Mouse (Mus musculus) right cerebral cortex, postnatal 36 days (tissue): ENCODE measurements around the gene 5330417C22Rik.
"Not testable (repeated sequence)": the region's sequence is repeated elsewhere in the genome, so short reads cannot be mapped to it uniquely, and the experiment has no call there.

Source experiments
- DNase-seq, 2 experiments: peaks; one replicate each; pipeline ENCODE4 v3.0.0; 2022; ENCODE audit warnings: low spot score in 2 of 2, mixed read lengths in 1 of 2

Gene 5330417C22Rik

DNA sequence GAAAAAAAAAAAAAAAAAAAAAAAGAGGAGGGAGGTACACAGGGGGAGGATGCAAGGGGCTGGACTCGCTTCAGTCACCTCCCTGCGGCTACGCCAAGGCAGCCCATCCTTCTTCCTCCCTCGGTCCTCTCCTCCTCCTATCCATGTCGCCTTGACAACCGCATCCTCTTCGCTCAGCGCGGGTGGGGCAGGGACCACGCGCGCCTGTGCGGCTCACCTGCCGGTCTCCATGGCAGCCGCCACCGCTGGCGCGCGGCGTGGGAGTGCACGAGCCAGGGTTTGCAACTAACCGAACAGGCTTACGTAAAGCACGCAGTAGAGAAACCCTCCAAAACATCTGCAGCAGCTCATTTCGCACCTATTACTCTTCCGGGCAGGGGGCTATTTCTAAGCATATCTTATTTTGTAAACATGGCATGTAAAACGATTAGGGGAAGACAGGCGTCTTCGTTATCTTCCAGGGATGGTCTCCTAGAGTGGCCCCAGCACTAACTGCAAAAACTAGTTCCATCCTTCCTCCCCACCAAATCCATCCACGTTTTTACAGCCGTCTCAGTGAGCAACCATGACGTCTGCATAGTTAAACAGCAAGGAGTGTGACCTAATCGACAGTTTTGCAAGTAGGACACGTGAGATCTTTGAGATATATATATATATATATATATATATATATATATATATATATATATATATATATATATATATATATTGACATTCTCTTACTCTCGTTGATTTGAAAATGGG lies at the start of gene 5330417C22Rik:
5330417C22Rik (minus strand) TSS at position 20 of the 744 bp plus-strand sequence.
- peak; percentile 94 to 95 for DNase-seq

GRCm38 (mm10) chr3:108584580-108584979 lies 48.2 kb upstream of the 5330417C22Rik start:
- DNase-seq = no peak

- no peak for DNase-seq
Observed at GRCm38 (mm10) chr3:108574018-108574417, 37.7 kb upstream of the 5330417C22Rik start.

DNA sequence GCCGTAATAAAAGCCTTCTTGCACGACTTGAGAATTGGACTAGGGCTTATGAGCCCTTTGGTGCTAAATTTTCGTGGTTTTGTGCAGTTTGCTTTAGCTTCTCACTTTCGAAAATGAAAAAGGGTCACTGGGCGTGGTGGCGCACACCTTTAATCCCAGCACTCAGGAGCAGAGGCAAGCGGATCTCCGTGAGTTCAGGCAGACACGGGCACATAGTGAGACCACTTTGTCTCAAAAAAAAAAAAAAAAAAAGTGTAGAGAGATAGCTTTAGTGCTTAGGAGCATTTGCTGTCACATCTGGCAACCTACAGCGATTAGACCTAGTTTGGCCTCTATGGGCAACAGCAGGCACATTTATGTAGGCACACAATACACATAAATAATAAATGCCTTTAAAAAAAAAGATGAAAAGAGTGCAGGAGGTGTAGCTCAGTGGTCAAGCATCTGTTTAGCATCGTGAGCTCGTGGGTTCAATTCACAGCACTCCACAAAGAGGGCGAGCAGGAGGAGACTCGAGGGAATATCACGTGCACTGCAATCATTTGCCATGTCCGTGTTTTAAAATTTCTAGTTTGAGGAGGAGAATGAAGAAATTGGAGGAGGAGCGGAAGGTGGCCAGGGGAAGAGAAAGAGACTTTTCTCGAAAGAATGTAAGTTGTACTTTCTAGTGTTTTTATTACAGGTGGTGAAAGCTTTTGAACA lies 36.1 kb upstream of the 5330417C22Rik start:
- DNase-seq = no peak

GRCm38 (mm10) chr3:108571443-108572294 lies 35.3 kb upstream of the 5330417C22Rik start, which contains the start of gene Taf13:
Taf13 (plus strand) TSS chr3:108571698.
- peak; percentile 95 to 97 for DNase-seq

GRCm38 (mm10) chr3:108570813-108571212 lies 34.5 kb upstream of the 5330417C22Rik start:
- DNase-seq = no peak

DNA sequence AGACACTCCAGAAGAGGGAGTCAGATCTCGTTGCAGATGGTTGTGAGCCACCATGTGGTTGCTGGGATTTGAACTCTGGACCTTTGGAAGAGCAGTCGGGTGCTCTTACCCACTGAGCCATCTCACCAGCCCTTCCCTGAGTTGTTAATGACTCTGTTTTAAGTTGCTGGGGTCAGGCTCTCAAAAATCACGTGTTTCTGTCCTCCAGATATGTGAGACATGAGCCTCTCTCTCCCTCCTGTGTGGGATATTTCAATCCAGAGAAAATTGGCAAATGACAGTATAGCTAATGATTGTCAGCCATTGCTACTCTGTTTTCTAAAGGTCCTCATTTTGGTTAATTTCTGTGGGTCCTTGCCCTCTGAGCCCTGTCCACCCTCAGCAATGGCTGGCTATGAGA lies 33.3 kb upstream of the 5330417C22Rik start:
- DNase-seq = not testable (repeated sequence)

GRCm38 (mm10) chr3:108567990-108568877 lies 31.9 kb upstream of the 5330417C22Rik start:
- peak in 1 of 2 experiments; percentile 34 for DNase-seq

DNA sequence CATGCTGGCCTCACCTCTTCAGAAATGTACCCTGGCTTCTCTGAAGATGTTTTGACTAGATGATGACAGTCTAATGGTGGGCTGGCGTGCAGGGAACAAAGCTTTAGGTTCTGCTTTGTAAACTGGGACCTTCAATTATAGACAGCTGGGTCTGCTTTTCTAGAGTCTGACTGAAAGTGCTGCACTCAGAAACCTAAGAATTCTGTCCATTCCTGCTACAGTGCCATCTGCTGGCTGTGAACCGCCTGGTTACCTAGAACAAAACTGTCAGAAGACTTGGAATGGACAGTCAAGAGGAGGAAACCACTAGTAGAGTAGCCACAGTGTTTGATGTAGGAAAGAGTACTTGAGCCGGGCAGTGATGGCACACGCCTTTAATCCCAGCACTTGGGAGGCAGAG lies 27.0 kb upstream of the 5330417C22Rik start:
- peak; percentile 62 to 70 for DNase-seq

- DNase-seq = no peak
Observed at GRCm38 (mm10) chr3:108562777-108563271, 26.5 kb upstream of the 5330417C22Rik start.

GRCm38 (mm10) chr3:108562133-108562730 lies 25.9 kb upstream of the 5330417C22Rik start, which contains the start of gene Tmem167b:
Tmem167b (minus strand) TSS chr3:108562466.
- DNase-seq = peak; percentile 95 to 97

DNA sequence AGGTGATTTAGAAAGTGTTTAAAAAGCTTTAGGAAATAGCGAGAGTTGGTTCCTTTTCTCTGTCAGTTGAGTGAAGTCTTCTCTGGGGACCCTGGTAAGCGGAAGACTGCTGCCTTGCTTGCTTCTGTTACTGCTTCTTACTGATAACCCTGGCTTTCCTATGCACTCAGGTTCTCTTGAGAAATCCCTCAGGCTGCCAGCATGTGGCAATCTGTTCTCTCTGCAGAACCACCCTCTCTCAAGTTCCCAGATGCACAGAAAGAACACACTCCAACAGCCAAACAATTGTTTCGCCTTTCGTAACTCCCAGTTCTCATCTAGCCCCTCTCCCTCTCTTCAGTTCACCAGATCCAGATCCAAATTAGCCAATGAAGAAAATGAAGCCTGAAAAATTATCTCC lies 21.6 kb upstream of the 5330417C22Rik start:
- no peak for DNase-seq

- DNase-seq = peak; percentile 91
Observed at GRCm38 (mm10) chr3:108554587-108555312, 18.4 kb upstream of the 5330417C22Rik start.

- peak in 1 of 2 experiments; percentile 14 for DNase-seq
Observed at GRCm38 (mm10) chr3:108554111-108554561, 17.8 kb upstream of the 5330417C22Rik start.

DNA sequence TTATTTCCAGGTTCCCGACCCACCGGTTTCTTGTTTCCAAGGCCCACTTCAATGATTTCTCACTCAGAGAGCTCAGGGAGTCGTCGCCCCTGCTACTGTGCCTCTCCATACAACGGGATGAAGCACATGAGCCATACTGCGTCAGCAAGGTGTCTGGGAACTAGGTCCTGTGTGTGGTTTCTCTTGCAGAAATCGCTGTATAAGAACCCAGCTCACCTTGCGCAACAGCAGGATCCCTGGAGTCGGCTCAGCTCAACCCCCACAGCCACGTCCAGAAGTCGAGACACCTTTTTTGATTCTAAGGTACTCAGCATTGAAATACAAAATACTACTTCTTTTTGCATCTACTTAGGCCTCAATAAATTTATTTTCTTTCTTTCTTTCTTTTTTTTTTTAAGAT lies 6.0 kb upstream of the 5330417C22Rik start:
- no peak for DNase-seq

DNA sequence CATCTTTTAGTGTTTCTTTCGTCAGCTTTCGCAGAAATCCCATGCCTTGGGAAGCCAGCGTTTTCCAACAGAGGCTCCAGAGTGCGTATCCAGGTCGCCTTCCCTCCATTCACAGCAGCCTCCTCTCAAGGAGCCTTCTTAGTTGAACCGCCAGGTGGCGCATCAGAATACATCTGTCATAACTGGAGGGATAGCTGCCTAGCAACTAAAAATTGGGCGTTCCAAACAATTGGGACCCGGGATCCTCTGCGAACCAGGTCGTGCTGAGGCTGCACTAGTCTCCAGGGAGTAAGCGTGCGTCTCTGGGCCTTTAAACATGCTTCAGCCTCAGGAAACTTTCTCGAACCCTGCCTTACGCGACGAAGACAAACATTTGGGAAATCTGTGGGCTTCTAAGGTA lies 967 bp upstream of the 5330417C22Rik start:
- peak; percentile 84 to 90 for DNase-seq

DNA sequence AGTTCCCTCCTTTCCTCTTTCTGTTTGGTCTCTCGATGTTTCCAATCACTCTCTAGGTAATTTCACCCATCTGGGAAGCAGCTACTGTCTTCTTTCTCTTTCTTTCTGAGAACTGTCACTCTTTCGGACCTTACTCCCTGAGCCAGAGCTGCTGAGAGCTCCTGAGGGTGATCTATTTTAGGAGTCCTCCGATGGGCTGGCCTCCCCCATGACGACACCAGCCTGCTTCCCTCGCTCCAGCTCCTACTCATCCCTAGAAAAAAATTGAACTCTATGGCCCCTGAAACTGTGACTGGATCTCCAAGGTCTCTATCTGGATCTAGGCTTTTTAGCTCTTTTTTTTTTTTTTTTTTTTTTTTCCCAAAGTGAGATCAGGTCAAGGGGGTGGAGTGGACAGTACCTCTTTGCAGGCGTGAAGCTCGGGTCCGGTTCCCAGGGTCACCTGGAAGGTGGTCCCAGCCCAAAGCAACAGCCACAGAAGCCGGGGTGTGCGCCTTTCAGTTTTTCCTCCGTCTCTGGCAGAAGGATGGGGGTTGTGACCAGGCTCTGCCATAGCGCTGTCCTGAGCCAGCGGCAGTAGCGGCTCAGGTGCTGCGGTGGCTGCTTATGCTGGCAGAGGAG lies 330 bp downstream of the 5330417C22Rik start:
- no peak for DNase-seq

DNA sequence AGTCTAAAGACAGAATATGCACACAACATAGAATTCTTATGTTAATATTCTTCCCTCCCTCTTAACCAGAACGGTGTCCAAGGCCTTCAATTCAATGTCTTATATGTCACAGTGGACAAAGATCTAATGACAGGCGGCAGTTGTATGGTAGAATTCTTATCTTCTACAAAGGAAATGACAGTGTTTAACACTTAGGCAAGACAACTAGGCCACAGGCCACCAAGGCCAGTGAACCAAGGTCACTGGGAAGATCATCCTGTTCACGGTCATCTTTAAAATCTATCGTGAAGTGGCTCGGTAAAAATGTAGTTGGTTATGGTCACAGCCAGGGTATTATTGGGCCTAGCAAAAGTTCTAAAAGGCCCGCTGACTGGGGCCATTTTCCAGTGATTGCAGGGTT lies 2.4 kb downstream of the 5330417C22Rik start, which contains the start of gene 1700013F07Rik:
1700013F07Rik (plus strand) TSS at position 200 of the 400 bp plus-strand sequence.
- DNase-seq = no peak
